Mouse (Mus musculus) MEL (cell line): ENCODE results near the gene Stkld1.

Source experiments
- BHLHE40 ChIP-seq: IDR thresholded peaks from 2 replicates; pipeline ENCODE4 v1.6.1; 2012; ENCODE audit warnings: low read depth, mild to moderate bottlenecking, inconsistent platforms, low read length, improper control_type of control experiment, borderline replicate concordance
- E2F4 ChIP-seq: IDR thresholded peaks from 2 replicates; pipeline ENCODE4 v1.6.1; 2011; ENCODE audit warnings: low read depth, low read length, improper control_type of control experiment, borderline replicate concordance
- EP300 ChIP-seq, 2 experiments: IDR thresholded peaks; 2 replicates each; pipeline ENCODE4 v1.6.1; 2011; ENCODE audit warnings: improper control_type of control experiment in 2 of 2, low read length in 2 of 2, low read depth in 1 of 2, mild to moderate bottlenecking in 1 of 2
- MAFK ChIP-seq: IDR thresholded peaks from 2 replicates; pipeline ENCODE4 v1.6.1; 2011; ENCODE audit warnings: low read depth, mild to moderate bottlenecking, low read length, improper control_type of control experiment, borderline replicate concordance
- NRF1 ChIP-seq: IDR thresholded peaks from 2 replicates; pipeline ENCODE4 v1.6.1; 2014; ENCODE audit warnings: low read depth, mild to moderate bottlenecking, inconsistent platforms, low read length, improper control_type of control experiment, moderate library complexity; ENCODE audit not compliant: poor library complexity, insufficient read depth, severe bottlenecking
- POLR2A ChIP-seq, 2 experiments: IDR thresholded peaks; 2 replicates each; pipeline ENCODE4 v1.6.1; 2011 to 2012; ENCODE audit warnings: low read length in 2 of 2, mild to moderate bottlenecking in 2 of 2, control low read depth in 1 of 2, improper control_type of control experiment in 1 of 2, low read depth in 1 of 2, moderate library complexity in 1 of 2; ENCODE audit not compliant: control insufficient read depth in 1 of 2, insufficient read depth in 1 of 2, poor library complexity in 1 of 2
- RAD21 ChIP-seq: IDR thresholded peaks from 2 replicates; pipeline ENCODE4 v1.6.1; 2011; ENCODE audit warnings: mild to moderate bottlenecking, low read depth, low read length, improper control_type of control experiment
- RCOR1 ChIP-seq: IDR thresholded peaks from 2 replicates; pipeline ENCODE4 v1.6.1; 2012; ENCODE audit warnings: low read depth, mild to moderate bottlenecking, inconsistent platforms, low read length, improper control_type of control experiment
- ZC3H11A ChIP-seq: IDR thresholded peaks from 2 replicates; pipeline ENCODE4 v1.6.1; 2012; ENCODE audit warnings: low read depth, mild to moderate bottlenecking, inconsistent platforms, low read length, improper control_type of control experiment

GRCm38 (mm10) chr2:26952866-26953265 lies 19.0 kb downstream of the Stkld1 start:
- no peak for TF ChIP-seq E2F4
- no peak for TF ChIP-seq ZC3H11A
- no peak for TF ChIP-seq POLR2A (IDR thresholded peaks at IDR 0.05; ENCODE audit: control insufficient read depth in 1 of 2, insufficient read depth in 1 of 2, low read depth in 1 of 2, low read length in 2 of 2, poor library complexity in 1 of 2)
- TF ChIP-seq EP300 (IDR thresholded peaks at IDR 0.05; ENCODE audit: low read depth in 1 of 2, low read length in 2 of 2), result no peak
- TF ChIP-seq MAFK, result no peak
- TF ChIP-seq RAD21, result no peak
- no peak for TF ChIP-seq BHLHE40
- TF ChIP-seq NRF1, result no peak
- no peak for TF ChIP-seq RCOR1
